Mouse (Mus musculus): ENCODE measurements around the gene Bcar3.
"Not testable (repeated sequence)": the region's sequence is repeated elsewhere in the genome, so short reads cannot be mapped to it uniquely, and the experiment has no call there.

The Bcar3 gene

GRCm38 (mm10) chr3:122386444-122386843 is 92.5 kb downstream of the Bcar3 start:
- no peak for DNase-seq (ENCODE audit: low read depth)

- DNase-seq (ENCODE audit: low read depth) = no peak
Observed at GRCm38 (mm10) chr3:122387771-122388170, 93.8 kb downstream of the Bcar3 start.

GRCm38 (mm10) chr3:122389972-122390371 is 96.0 kb downstream of the Bcar3 start:
- no peak for DNase-seq (ENCODE audit: low read depth)

DNA sequence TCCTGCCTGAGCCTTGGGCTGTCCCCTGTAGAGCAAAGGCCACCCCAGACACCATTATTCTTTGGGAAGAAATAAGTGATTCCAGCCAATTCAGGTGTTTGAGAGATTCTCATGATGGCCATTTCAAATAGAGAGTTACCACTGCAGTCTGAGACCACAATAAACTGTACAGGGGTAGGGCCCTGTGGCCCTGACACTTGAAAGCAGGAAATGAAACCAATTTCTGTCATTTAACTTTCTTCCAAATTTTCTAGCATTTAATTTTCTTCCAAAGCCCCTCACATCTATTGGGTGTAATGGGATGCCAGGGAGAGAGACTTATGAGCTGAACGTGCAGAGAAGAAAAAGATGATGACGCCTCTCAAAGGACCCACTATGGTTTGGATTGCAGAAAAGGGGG is 97.2 kb downstream of the Bcar3 start:
- DNase-seq (ENCODE audit: low read depth) = no peak

DNA sequence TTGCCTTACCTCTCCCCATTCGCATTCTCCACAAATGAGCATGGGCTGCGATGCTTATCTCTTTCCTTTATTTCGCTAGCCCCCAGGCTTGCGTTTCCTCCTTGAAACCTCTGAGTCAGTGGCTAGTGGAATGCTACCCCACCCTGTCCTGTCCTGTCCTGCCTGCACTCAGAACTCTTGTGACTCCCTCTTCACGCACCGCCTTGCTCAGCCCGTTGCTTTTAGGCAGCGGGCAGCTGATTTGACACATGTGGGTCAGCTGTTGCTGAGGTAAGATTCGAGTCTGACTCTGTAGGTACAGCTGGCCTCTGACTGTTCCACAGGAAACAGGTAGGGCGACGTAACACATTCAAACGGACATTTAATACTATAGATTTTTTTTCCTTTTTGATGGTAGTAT is 97.9 kb downstream of the Bcar3 start:
- DNase-seq (ENCODE audit: low read depth) = peak; percentile 42

- not testable (repeated sequence) for DNase-seq (ENCODE audit: low read depth)
Observed at GRCm38 (mm10) chr3:122393411-122393810, 99.5 kb downstream of the Bcar3 start.

- peak; percentile 79 for DNase-seq (ENCODE audit: low read depth)
Observed at GRCm38 (mm10) chr3:122393836-122394374, 100.0 kb downstream of the Bcar3 start.

GRCm38 (mm10) chr3:122396957-122397356 is 103.0 kb downstream of the Bcar3 start:
- no peak for DNase-seq (ENCODE audit: low read depth)

DNA sequence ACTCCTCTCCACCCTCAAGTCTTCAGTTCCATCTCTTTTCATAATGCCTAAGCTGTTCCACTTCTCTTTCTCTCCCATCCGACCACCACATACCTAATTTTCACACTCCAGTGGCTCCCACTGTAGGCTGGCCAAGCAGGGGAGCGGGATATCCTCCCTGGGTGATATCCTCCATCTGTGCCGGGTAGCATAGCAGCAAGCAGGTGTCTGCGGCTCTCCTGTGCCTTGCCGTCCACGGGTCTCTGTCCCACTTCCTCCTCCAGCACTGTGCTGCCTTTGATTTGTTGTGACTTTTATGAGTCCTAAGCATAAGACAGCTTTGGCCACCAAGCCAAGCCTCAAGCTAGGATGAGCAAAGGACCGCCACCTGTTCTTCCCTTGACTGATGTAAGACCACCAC is 103.5 kb downstream of the Bcar3 start:
- no peak for DNase-seq (ENCODE audit: low read depth)

- DNase-seq (ENCODE audit: low read depth) = no peak
Observed at GRCm38 (mm10) chr3:122401011-122401410, 107.1 kb downstream of the Bcar3 start.

GRCm38 (mm10) chr3:122402143-122402542 is 108.2 kb downstream of the Bcar3 start:
- DNase-seq (ENCODE audit: low read depth) = peak; percentile 12

DNA sequence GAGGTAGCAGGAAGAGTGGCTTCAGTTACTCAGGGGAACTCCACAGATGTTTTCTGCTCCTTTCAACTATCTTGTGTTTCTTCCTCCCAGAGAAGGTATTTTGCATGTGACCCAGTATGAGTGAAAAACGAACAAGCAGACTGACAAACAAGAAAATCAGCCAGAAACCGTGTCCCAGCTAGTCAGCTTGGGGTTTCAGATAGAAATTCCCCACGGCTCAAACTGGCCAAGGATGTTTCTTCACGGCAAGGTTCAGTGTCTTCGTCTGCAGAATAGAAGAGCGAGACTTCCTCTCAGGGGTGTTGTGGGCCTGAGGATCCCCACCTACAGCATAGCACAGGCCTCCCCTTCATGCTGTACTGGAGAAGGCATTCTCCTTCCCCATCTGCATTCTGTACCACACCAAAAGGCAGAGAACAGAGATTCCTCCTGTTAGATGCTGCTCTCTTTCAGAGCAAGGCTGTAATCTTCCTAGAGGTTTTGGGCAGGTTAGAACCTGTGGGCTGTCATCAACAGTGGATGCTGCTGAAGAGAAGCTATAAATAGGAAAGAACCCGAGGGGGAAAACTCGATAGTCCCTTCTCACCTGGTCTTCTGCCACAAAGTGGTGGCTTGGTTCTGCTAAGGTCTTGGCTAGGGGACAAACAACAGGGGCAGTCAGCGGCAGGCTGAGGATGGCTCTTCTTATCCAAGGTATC is 110.1 kb downstream of the Bcar3 start:
- no peak for DNase-seq (ENCODE audit: low read depth)

GRCm38 (mm10) chr3:122405203-122405956 is 111.4 kb downstream of the Bcar3 start:
- DNase-seq (ENCODE audit: low read depth) = no peak

- DNase-seq (ENCODE audit: low read depth) = no peak
Observed at GRCm38 (mm10) chr3:122406416-122406815, 112.5 kb downstream of the Bcar3 start.

GRCm38 (mm10) chr3:122407757-122408156 is 113.8 kb downstream of the Bcar3 start:
- DNase-seq (ENCODE audit: low read depth) = no peak

- peak; percentile 22 for DNase-seq (ENCODE audit: low read depth)
Observed at GRCm38 (mm10) chr3:122408798-122409311, 114.9 kb downstream of the Bcar3 start.

- DNase-seq (ENCODE audit: low read depth) = no peak
Observed at GRCm38 (mm10) chr3:122411590-122411989, 117.7 kb downstream of the Bcar3 start.

DNA sequence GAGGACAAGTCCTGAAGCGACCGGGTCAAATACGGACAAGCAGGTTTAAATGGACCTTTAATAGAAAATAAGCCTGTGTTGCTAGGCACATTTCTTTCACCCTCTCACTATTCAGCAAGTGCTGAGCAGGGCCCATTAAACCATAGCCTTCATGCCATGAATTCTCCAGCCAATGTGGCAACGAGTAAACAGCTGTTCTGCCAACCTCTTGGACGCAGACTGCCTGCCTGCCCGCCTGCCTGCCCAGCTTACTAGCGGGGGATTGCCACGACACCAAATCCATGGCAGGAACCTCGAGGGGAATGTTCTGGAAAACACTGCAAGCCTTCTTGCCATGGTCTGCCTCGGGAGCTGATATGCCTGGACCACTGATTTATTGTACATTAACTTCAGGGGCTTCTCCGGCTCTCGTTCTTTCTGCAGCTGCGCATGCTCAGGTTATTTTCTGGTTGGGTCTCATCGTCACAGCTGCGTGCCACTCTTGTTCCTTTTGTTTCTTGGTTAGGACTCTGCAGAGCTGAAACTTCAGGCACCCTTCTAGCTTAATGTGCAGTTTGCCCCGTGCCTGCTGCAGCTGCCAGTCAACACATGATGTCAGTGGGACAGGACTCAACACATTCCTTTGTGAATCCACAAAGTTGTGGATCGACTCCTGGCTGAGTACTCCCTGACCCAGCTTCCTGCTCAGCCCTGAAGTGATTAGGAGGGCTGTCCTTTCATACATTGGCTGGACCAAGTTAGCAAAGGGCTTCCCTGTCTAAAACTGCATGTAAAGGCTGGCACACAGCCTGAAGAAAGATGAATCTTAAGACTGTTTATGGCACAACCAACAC is 120.0 kb downstream of the Bcar3 start:
- DNase-seq (ENCODE audit: low read depth) = peak; percentile 75

DNA sequence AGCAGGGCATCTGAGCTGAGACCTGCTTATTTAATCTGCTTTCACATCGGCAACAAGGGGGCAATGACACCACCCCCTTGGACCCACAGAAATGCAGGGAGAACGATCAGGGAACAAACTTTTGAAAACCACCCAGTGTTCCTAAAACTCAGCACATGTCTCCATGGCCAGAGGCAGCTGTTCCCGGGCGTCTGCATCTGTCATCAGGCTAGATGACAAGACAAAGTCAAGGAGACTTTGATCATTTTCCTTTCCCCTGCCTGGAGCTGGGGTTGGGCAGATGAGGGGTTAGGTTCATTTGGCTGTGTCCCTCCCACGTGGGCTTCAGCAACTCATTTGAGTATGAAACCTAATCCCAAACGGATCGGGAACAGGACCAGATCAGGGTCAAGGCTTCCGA is 120.9 kb downstream of the Bcar3 start:
- no peak for DNase-seq (ENCODE audit: low read depth)

DNA sequence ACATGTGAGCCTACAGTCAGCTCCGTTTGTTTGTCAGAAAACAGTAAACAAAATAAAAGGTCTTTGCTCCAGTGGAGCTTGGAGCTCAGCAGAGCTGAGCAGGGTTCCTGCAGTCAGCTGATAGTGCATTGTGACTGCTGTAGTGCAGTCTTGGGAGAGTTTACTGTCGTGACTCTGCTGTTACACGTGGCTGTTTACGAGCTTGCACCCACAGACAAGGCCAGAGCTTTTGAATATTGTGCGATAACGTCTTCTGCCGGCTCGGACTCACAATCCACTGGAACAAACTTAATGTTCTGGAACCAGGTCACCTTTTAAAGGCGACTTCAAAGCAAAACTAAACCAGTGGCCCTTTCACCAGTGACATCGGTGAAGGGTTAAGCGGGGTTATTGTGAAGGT is 123.5 kb downstream of the Bcar3 start:
- DNase-seq (ENCODE audit: low read depth) = no peak

GRCm38 (mm10) chr3:122418564-122419274 is 124.8 kb downstream of the Bcar3 start:
- DNase-seq (ENCODE audit: low read depth) = peak; percentile 15
